Mouse (Mus musculus): Measurements from ENCODE around the gene Glis3. TPM values are rescaled to one million over a fixed set of nuclear protein-coding genes. Genes with fewer than 3 reads are reported as not detected.
A peak's percentile ranks its signal among the peaks of the same experiment; 100 is the strongest.

Glis3 gene
- polyA plus RNA-seq, 1 experiment from 2014 or later, result 6.0 TPM

DNA sequence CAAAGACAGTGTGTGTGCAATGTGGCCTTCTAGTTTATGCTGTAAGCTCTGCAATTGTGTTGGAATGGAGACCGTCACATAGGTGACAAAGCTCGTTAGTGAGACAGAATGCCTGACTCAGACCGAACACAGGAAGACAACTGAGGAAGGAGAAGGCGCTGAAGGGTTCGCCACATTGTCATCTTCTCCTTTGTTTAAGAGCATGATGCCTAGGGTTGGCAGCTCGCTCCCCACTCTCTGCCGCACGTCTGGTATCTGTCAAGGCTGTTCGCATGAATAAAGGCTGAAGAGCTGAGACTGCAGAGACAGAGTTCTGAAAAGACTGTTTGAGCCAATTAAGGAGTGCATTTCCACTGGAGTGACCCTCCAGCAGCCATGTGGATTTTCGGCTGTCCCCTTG is 452.4 kb downstream of the Glis3 start:
- no peak overlapping the region for H3K4me3 ChIP-seq (replicated peaks; ENCODE audit: low read depth, low read length)
- H3K4me2 ChIP-seq (ENCODE audit: low read length), result no peak overlapping the region
- no peaks in the 10 kb centered on the region for H3K27me3 ChIP-seq (ENCODE audit: insufficient read depth, low read length)
- no peak overlapping the region for H3K27ac ChIP-seq
- TF ChIP-seq CTCF (IDR thresholded peaks at IDR 0.05; ENCODE audit: low read depth), result no peak
- DNase-seq (ENCODE audit: low spot score) (no peak), ATAC-seq (replicated peaks; ENCODE audit: low FRiP score, low read depth) (no peak)
- 81% methylated on average over 10 of the region's 10 CpGs for WGBS
- H3K9ac ChIP-seq (ENCODE audit: low read depth, low read length), result no peak overlapping the region
- no peaks in the 10 kb centered on the region for H3K36me3 ChIP-seq (ENCODE audit: insufficient read depth, low read length)
- no peaks in the 10 kb centered on the region for H3K4me1 ChIP-seq (replicated peaks; ENCODE audit: insufficient read depth, low read length)
- H3K9me3 ChIP-seq (replicated peaks; ENCODE audit: low read length), result no peaks in the 10 kb centered on the region

DNA sequence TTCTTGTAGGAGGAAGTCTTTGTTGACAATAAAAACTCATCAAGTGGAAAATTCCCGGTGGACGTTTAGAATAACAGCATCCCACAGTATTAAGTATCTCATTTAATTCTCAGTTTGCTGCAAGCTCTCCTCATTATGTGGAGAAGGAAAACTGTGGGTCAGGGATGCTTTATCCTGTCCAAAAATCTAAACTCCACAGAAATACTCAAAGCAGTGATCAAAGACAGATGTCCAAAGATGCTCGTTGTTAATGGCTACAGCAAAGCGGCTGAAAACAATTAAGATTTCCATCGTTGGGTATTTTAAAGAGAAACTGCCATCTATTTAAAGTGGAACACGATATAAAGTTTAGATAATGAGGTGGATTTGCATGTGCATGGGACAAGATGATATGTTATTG is 454.2 kb downstream of the Glis3 start:
- no peak for TF ChIP-seq CTCF (IDR thresholded peaks at IDR 0.05; ENCODE audit: low read depth)
- WGBS, result 35% methylated on average over 6 of the region's 6 CpGs
- Histone ChIP-seq H3K4me2 (ENCODE audit: low read length) (no peak overlapping the region), H3K36me3 (ENCODE audit: insufficient read depth, low read length) (no peaks in the 10 kb centered on the region), H3K4me1 (replicated peaks; ENCODE audit: insufficient read depth, low read length) (no peaks in the 10 kb centered on the region), H3K4me3 (replicated peaks; ENCODE audit: low read depth, low read length) (no peak overlapping the region), H3K9ac (ENCODE audit: low read depth, low read length) (no peak overlapping the region), H3K9me3 (replicated peaks; ENCODE audit: low read length) (no peaks in the 10 kb centered on the region), H3K27me3 (ENCODE audit: insufficient read depth, low read length) (no peaks in the 10 kb centered on the region), H3K27ac (no peak overlapping the region)
- ATAC-seq (replicated peaks; ENCODE audit: low FRiP score, low read depth) (no peak), DNase-seq (ENCODE audit: low spot score) (peak; percentile 53)

DNA sequence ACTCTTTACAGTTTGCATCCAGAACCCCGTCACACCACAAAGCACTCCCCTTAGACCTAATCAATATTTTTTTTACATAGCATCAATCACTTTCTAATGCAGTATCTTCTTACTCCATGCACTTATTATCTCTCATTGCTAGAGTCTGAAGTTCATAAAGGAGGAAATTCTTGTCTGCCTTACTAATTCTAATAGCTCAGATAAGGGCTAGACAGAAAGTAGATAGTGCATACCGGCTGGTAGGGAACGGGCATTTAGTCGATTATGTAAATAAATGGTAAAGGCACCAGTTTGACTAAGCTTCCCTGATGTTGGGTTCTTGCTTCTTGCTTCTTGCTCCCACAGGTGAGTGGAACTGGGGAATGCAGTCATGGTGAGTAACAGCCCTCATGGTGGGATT is 468.2 kb downstream of the Glis3 start:
- 77% methylated on average over 4 of the region's 4 CpGs for WGBS
- TF ChIP-seq CTCF (IDR thresholded peaks at IDR 0.05; ENCODE audit: low read depth), result no peak

More for the DNA sequence above, 468.2 kb downstream of the Glis3 start:
- Histone ChIP-seq H3K4me2 (ENCODE audit: low read length) (no peak overlapping the region), H3K4me3 (replicated peaks; ENCODE audit: low read depth, low read length) (no peak overlapping the region), H3K9ac (ENCODE audit: low read depth, low read length) (no peak overlapping the region), H3K27me3 (ENCODE audit: insufficient read depth, low read length) (no peaks in the 10 kb centered on the region), H3K9me3 (replicated peaks; ENCODE audit: low read length) (no peaks in the 10 kb centered on the region), H3K36me3 (ENCODE audit: insufficient read depth, low read length) (no peaks in the 10 kb centered on the region), H3K27ac (no peak overlapping the region), H3K4me1 (replicated peaks; ENCODE audit: insufficient read depth, low read length) (no peaks in the 10 kb centered on the region)
- no peak for DNase-seq (ENCODE audit: low spot score)
- no peak for ATAC-seq (replicated peaks; ENCODE audit: low FRiP score, low read depth)

Other genes starting within 250 kb of the Glis3 start
- 20.5 and 22.8 TPM in 2 replicates for gene Slc1a1, start 155.0 kb upstream of the Glis3 start, polyA plus RNA-seq (2015; fragmentation: Nextera tagmentation; extraction: Ambion mirVana)

Measured in kidney, postnatal 0 days (tissue).